Mouse (Mus musculus) CH12.LX (cell line): ENCODE data around the gene Nrxn3. TPM values are rescaled to one million over a fixed set of nuclear protein-coding genes. Genes with fewer than 3 reads are reported as not detected.

Experiments
- DNase-seq: peaks from one replicate; pipeline ENCODE4 v3.0.0-alpha.2; 2013; ENCODE audit errors: extremely low read depth
- H3K27ac ChIP-seq: 2 replicates; pipeline ENCODE4 v1.5.1; 2012; ENCODE audit warnings: low read depth, mild to moderate bottlenecking, control low read depth, moderate library complexity; ENCODE audit not compliant: insufficient read depth
- H3K27me3 ChIP-seq: replicated peaks from 2 replicates; pipeline ENCODE3; 2012; ENCODE audit warnings: inconsistent platforms
- H3K36me3 ChIP-seq, 2 experiments: replicated peaks in 1 of 2; 2 replicates each; pipeline versions ENCODE3 to v1.6.1; 2012; ENCODE audit warnings: inconsistent platforms in 1 of 2, low read length in 1 of 2, mild to moderate bottlenecking in 1 of 2, mixed read lengths in 1 of 2, moderate library complexity in 1 of 2; ENCODE audit not compliant: control insufficient read depth in 1 of 2, insufficient read depth in 1 of 2
- H3K4me1 ChIP-seq, 2 experiments: 2 replicates each; pipeline ENCODE4 v1.6.1; 2012; ENCODE audit warnings: inconsistent platforms in 1 of 2, moderate library complexity in 1 of 2; ENCODE audit not compliant: insufficient read depth in 2 of 2, control insufficient read depth in 1 of 2
- H3K4me2 ChIP-seq: 2 replicates; pipeline ENCODE4 v1.6.1; 2012; ENCODE audit warnings: low read depth, mild to moderate bottlenecking, control low read depth; ENCODE audit not compliant: poor library complexity, insufficient read depth, severe bottlenecking
- H3K4me3 ChIP-seq, 3 experiments: fragments of 150-350 bp in 1 of 3; sonication (generic) in 1 of 3; replicated peaks in 1 of 3; 2 replicates each; pipeline versions ENCODE3 to v1.5.1; 2011 to 2012; ENCODE audit warnings: low read depth in 2 of 3, low read length in 2 of 3, mild to moderate bottlenecking in 2 of 3, moderate library complexity in 2 of 3, control low read depth in 1 of 3, improper control_type of control experiment in 1 of 3, inconsistent platforms in 1 of 3, mixed read lengths in 1 of 3; ENCODE audit not compliant: poor library complexity in 1 of 3
- H3K79me2 ChIP-seq: replicated peaks from 2 replicates; pipeline ENCODE4 v1.6.1; 2012; ENCODE audit warnings: mild to moderate bottlenecking, moderate library complexity; ENCODE audit not compliant: control insufficient read depth, poor library complexity, insufficient read depth, severe bottlenecking; ENCODE audit errors: extremely low read depth
- H3K9ac ChIP-seq: 2 replicates; pipeline ENCODE4 v1.6.1; 2012; ENCODE audit warnings: low read depth, mild to moderate bottlenecking, control low read depth, moderate library complexity; ENCODE audit not compliant: insufficient read depth
- H3K9me3 ChIP-seq: replicated peaks from 2 replicates; pipeline ENCODE3; 2012; ENCODE audit warnings: low read length, inconsistent platforms, mixed read lengths
- BHLHE40 ChIP-seq: IDR thresholded peaks from 2 replicates; pipeline ENCODE4 v1.6.1; 2011; ENCODE audit warnings: mild to moderate bottlenecking, low read depth, low read length, improper control_type of control experiment
- CHD2 ChIP-seq: IDR thresholded peaks from 2 replicates; pipeline ENCODE4 v1.6.1; 2011; ENCODE audit warnings: low read length, improper control_type of control experiment
- CTCF ChIP-seq, 2 experiments: IDR thresholded peaks in 1 of 2; conservative IDR thresholded peaks in 1 of 2; 2 replicates each; pipeline ENCODE4 v1.5.1; 2011 to 2012; ENCODE audit warnings: low read depth in 2 of 2, low read length in 2 of 2, improper control_type of control experiment in 1 of 2, inconsistent platforms in 1 of 2, mild to moderate bottlenecking in 1 of 2, moderate library complexity in 1 of 2
- ELF1 ChIP-seq: IDR thresholded peaks from 2 replicates; pipeline ENCODE4 v1.6.1; 2014; ENCODE audit warnings: low read depth, mild to moderate bottlenecking, inconsistent platforms, low read length, improper control_type of control experiment
- EP300 ChIP-seq: IDR thresholded peaks from 2 replicates; pipeline ENCODE4 v1.6.1; 2011; ENCODE audit warnings: low read length, improper control_type of control experiment
- ETS1 ChIP-seq: conservative IDR thresholded peaks from 2 replicates; pipeline ENCODE4 v1.6.1; 2012; ENCODE audit warnings: low read depth, mild to moderate bottlenecking, inconsistent platforms, low read length, improper control_type of control experiment, moderate library complexity
- IRF4 ChIP-seq: IDR thresholded peaks from 2 replicates; pipeline ENCODE4 v1.6.1; 2014; ENCODE audit warnings: low read depth, mild to moderate bottlenecking, inconsistent platforms, low read length, improper control_type of control experiment
- JUN ChIP-seq: IDR thresholded peaks from 2 replicates; pipeline ENCODE4 v1.6.1; 2011; ENCODE audit warnings: low read depth, mild to moderate bottlenecking, low read length, improper control_type of control experiment, moderate library complexity; ENCODE audit not compliant: insufficient read depth
- JUND ChIP-seq: conservative IDR thresholded peaks from 2 replicates; pipeline ENCODE4 v1.6.1; 2011; ENCODE audit warnings: low read depth, low read length, improper control_type of control experiment
- KAT2A ChIP-seq: IDR thresholded peaks from 2 replicates; pipeline ENCODE4 v1.6.1; 2012; ENCODE audit warnings: low read length, improper control_type of control experiment, inconsistent platforms; ENCODE audit not compliant: insufficient replicate concordance
- MAFK ChIP-seq: IDR thresholded peaks from 2 replicates; pipeline ENCODE4 v1.6.1; 2011; ENCODE audit warnings: low read length, improper control_type of control experiment; ENCODE audit not compliant: insufficient replicate concordance
- MAX ChIP-seq: IDR thresholded peaks from 2 replicates; pipeline ENCODE4 v1.6.1; 2011; ENCODE audit warnings: low read length, improper control_type of control experiment
- MAZ ChIP-seq: IDR thresholded peaks from 2 replicates; pipeline ENCODE4 v1.6.1; 2012; ENCODE audit warnings: low read depth, mild to moderate bottlenecking, inconsistent platforms, low read length, improper control_type of control experiment, moderate library complexity
- MEF2A ChIP-seq: IDR thresholded peaks from 2 replicates; pipeline ENCODE4 v1.6.1; 2014; ENCODE audit warnings: low read depth, mild to moderate bottlenecking, inconsistent platforms, low read length, improper control_type of control experiment, borderline replicate concordance
- MXI1 ChIP-seq: IDR thresholded peaks from 2 replicates; pipeline ENCODE4 v1.6.1; 2011; ENCODE audit warnings: mild to moderate bottlenecking, low read depth, low read length, improper control_type of control experiment
- MYC ChIP-seq: IDR thresholded peaks from 2 replicates; pipeline ENCODE4 v1.6.1; 2011; ENCODE audit warnings: low read depth, mild to moderate bottlenecking, improper control_type of control experiment, low read length
- NRF1 ChIP-seq: IDR thresholded peaks from 2 replicates; pipeline ENCODE4 v1.6.1; 2014; ENCODE audit warnings: low read depth, mild to moderate bottlenecking, inconsistent platforms, low read length, improper control_type of control experiment, moderate library complexity
- PAX5 ChIP-seq: IDR thresholded peaks from 2 replicates; pipeline ENCODE4 v1.6.1; 2012; ENCODE audit warnings: low read length, inconsistent platforms, mixed read lengths
- POLR2A ChIP-seq: IDR thresholded peaks from 2 replicates; pipeline ENCODE4 v1.6.1; 2011; ENCODE audit warnings: low read depth, mild to moderate bottlenecking, improper control_type of control experiment, low read length
- POLR2AphosphoS2 ChIP-seq: IDR thresholded peaks from 2 replicates; pipeline ENCODE4 v1.6.1; 2011; ENCODE audit warnings: low read depth, low read length, improper control_type of control experiment
- RCOR1 ChIP-seq: conservative IDR thresholded peaks from 2 replicates; pipeline ENCODE4 v1.6.1; 2012; ENCODE audit warnings: low read depth, mild to moderate bottlenecking, inconsistent platforms, low read length, improper control_type of control experiment
- SIN3A ChIP-seq: IDR thresholded peaks from 2 replicates; pipeline ENCODE4 v1.6.1; 2012; ENCODE audit warnings: low read length, improper control_type of control experiment, inconsistent platforms
- TBP ChIP-seq: conservative IDR thresholded peaks from 2 replicates; pipeline ENCODE4 v1.6.1; 2011; ENCODE audit warnings: low read depth, low read length, improper control_type of control experiment
- TCF12 ChIP-seq: IDR thresholded peaks from 2 replicates; pipeline ENCODE4 v1.6.1; 2014; ENCODE audit warnings: low read depth, mild to moderate bottlenecking, inconsistent platforms, low read length, improper control_type of control experiment
- UBTF ChIP-seq: IDR thresholded peaks from 2 replicates; pipeline ENCODE4 v1.6.1; 2012; ENCODE audit warnings: low read depth, mild to moderate bottlenecking, inconsistent platforms, low read length, improper control_type of control experiment, moderate library complexity
- USF1 ChIP-seq: IDR thresholded peaks from 2 replicates; pipeline ENCODE4 v1.6.1; 2014; ENCODE audit warnings: low read depth, mild to moderate bottlenecking, inconsistent platforms, low read length, improper control_type of control experiment
- ZC3H11A ChIP-seq: IDR thresholded peaks from 2 replicates; pipeline ENCODE4 v1.6.1; 2012; ENCODE audit warnings: low read depth, mild to moderate bottlenecking, inconsistent platforms, low read length, improper control_type of control experiment
- ZKSCAN1 ChIP-seq: IDR thresholded peaks from 2 replicates; pipeline ENCODE4 v1.6.1; 2012; ENCODE audit warnings: low read depth, inconsistent platforms, low read length, improper control_type of control experiment, borderline replicate concordance
- ZNF384 ChIP-seq: IDR thresholded peaks from 2 replicates; pipeline ENCODE4 v1.6.1; 2012; ENCODE audit warnings: low read depth, low read length, improper control_type of control experiment, inconsistent platforms
- dilution Hi-C: fragments of 300-500 bp; cut with MboI; formaldehyde crosslinking; loops from 2 replicates; pipeline ENCODE4 v1.14.3; 2020; ENCODE audit warnings: low sequenced_read_pairs; ENCODE audit not compliant: extremely low pct_unique_long_range_greater_than_20kb, extremely low pct_ligation_motif_present
- in situ Hi-C: fragments of 300-500 bp; cut with MboI; formaldehyde crosslinking; loops from 3 replicates; pipeline ENCODE4 v1.14.3; 2019; ENCODE audit warnings: low sequenced_read_pairs, low pct_ligation_motif_present, low pct_unique_long_range_greater_than_20kb, mixed read lengths
- polyA plus RNA-seq: library from polyadenylated mRNA; unstranded; fragments of >175 nt; gene quantifications from 2 replicates; pipeline ENCODE4 v1.2.1, GENCODE M21; 2012; ENCODE audit warnings: low read depth; ENCODE audit not compliant: insufficient read length
- total RNA-seq, 2 experiments: library from RNA; depleted of rRNA; stranded (reverse); fragments of 300-350 nt in 1 of 2; fragments of >200 nt in 1 of 2; gene quantifications; 2 replicates each; pipeline ENCODE4 v1.2.3; 2012 to 2014

The Nrxn3 gene
- total and polyA plus RNA-seq, 3 experiments = 0.04 to 0.17 (median 0.09) TPM

- Histone ChIP-seq H3K4me1 (peaks cover 0 to 21% of the 10 kb centered on the region in 2 experiments; a peak in 2 of 4 replicates), H3K79me2 (no peaks in the 10 kb centered on the region), H3K4me3 (no peak overlapping the region)
- no peak for DNase-seq
- TF ChIP-seq MAZ (no peak), POLR2A (no peak), PAX5 (no peak), SIN3A (no peak), ELF1 (no peak), ZKSCAN1 (no peak), RCOR1 (no peak), KAT2A (no peak), ETS1 (no peak)
- TF ChIP-seq, all 38 proteins: peak for 0
- no peak overlapping the region for H3K27ac ChIP-seq
- no peaks in the 10 kb centered on the region for H3K36me3 ChIP-seq
- no peak overlapping the region for H3K9ac ChIP-seq
- no peaks in the 10 kb centered on the region for H3K9me3 ChIP-seq
- no peak overlapping the region for H3K4me2 ChIP-seq
- in situ Hi-C loops = no loop called here
- no peaks in the 10 kb centered on the region for H3K27me3 ChIP-seq
- dilution Hi-C loops = no loop called here
Measured at GRCm38 (mm10) chr12:88939679-88940078, 217.0 kb downstream of the Nrxn3 start.

GRCm38 (mm10) chr12:88944967-88945366, 222.3 kb downstream of the Nrxn3 start:
- Histone ChIP-seq H3K79me2 (no peaks in the 10 kb centered on the region), H3K4me2 (no peak overlapping the region), H3K36me3 (no peaks in the 10 kb centered on the region), H3K4me1 (peaks cover 2 to 23% of the 10 kb centered on the region in 2 experiments; a peak in 3 of 4 replicates), H3K9ac (no peak overlapping the region), H3K27me3 (no peaks in the 10 kb centered on the region), H3K27ac (no peak overlapping the region), H3K9me3 (no peaks in the 10 kb centered on the region), H3K4me3 (no peak overlapping the region)
- dilution Hi-C loops (no loop called here), in situ Hi-C loops (no loop called here)
- peak; percentile 94 for DNase-seq
- TF ChIP-seq MAFK = peak; percentile 66; the same call in 1 of the 2 replicates
- peak; percentile 84 for TF ChIP-seq MYC
- no peak for TF ChIP-seq UBTF
- TF ChIP-seq IRF4 = peak; percentile 72
- TF ChIP-seq BHLHE40 = peak; percentile 89
- TF ChIP-seq MAZ = no peak
- TF ChIP-seq MXI1 = peak; percentile 19; the same call in 1 of the 2 replicates
- peak; percentile 78 for TF ChIP-seq JUND
- no peak for TF ChIP-seq NRF1
- no peak for TF ChIP-seq ZKSCAN1
- peak; percentile 95 for TF ChIP-seq MEF2A
- TF ChIP-seq ZNF384 = peak; percentile 97
- no peak for TF ChIP-seq ZC3H11A
- TF ChIP-seq PAX5 = no peak
- TF ChIP-seq EP300 = peak; percentile 98
- no peak for TF ChIP-seq KAT2A
- TF ChIP-seq POLR2AphosphoS2 = no peak
- TF ChIP-seq TCF12 = peak; percentile 99
- peak; percentile 55; the same call in 1 of the 2 replicates for TF ChIP-seq JUN
- no peak for TF ChIP-seq POLR2A
- TF ChIP-seq ETS1 = peak; percentile 93
- no peak for TF ChIP-seq CTCF (conservative IDR thresholded peaks at IDR 0.05 in 1 of 2, IDR thresholded peaks at IDR 0.05 in 1 of 2; ENCODE audit: low read depth in 2 of 2, low read length in 2 of 2)
- 0 out of 2 replicates have a peak, but pooled peaks have one; percentile 54 for TF ChIP-seq TBP
- TF ChIP-seq RCOR1 = peak; percentile 92; the same call in 1 of the 2 replicates
- peak; percentile 54; the same call in 1 of the 2 replicates for TF ChIP-seq MAX
- no peak for TF ChIP-seq USF1
- no peak for TF ChIP-seq CHD2
- TF ChIP-seq, all 38 proteins: peak for 15
